Mouse (Mus musculus): ENCODE results near the gene Cul3.

GRCm38 (mm10) chr1:80335726-80336368 lies 4.4 kb downstream of the Cul3 start:
- TF ChIP-seq POLR2A (IDR thresholded peaks at IDR 0.05; ENCODE audit: control insufficient read depth, extremely low read depth, insufficient read depth, low read length, poor library complexity): no peak
- TF ChIP-seq CTCF (IDR thresholded peaks at IDR 0.05; ENCODE audit: borderline replicate concordance, control insufficient read depth, extremely low read depth, insufficient read depth, low read length, poor library complexity): no peak

All from thymus, adult 2 months (tissue).